Mouse (Mus musculus): Measurements from ENCODE around the gene Npcd.

DNA sequence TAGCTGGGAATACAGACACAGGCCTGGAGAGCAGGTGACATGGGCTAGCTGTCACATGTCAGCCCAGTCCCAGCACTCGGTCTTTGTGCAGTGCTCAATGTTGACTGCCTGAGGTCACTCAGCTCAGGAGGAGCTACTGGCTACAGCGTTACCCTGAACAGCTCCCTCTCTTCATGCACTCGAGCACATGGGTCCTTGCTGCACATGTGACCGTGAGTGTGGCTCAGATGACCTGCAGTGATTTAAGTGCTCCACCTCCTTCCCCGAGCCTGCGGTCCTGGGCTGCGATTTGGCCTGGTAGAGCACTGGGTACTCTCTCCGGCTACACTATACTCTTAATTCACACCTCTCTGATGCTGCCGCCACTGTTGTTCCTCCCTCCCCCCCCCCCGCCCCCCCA is 67.9 kb downstream of the Npcd start:
- TF ChIP-seq CTCF (IDR thresholded peaks at IDR 0.05), result no peak
- no peak for TF ChIP-seq POLR2A (IDR thresholded peaks at IDR 0.05; ENCODE audit: insufficient read depth, low read depth, low read length)

All from heart, adult 2 months (tissue).